Mouse (Mus musculus): Measurements from ENCODE around the gene Mospd3.

GRCm38 (mm10) chr5:137570181-137570580 lies 30.7 kb downstream of the Mospd3 start:
- TF ChIP-seq CTCF (IDR thresholded peaks at IDR 0.05; ENCODE audit: low read depth, low read length) (no peak), POLR2A (IDR thresholded peaks at IDR 0.05; ENCODE audit: insufficient read depth, low read length) (no peak), EP300 (IDR thresholded peaks at IDR 0.05; ENCODE audit: insufficient read depth, low read depth, low read length) (no peak)
